Mouse (Mus musculus) thymus, adult 2 months (tissue): ENCODE measurements at regions not wholly inside any gene's neighbourhood (a gene's known extent, or its start where the extent isn't known, plus 50 kb on each side); places are given as distances from the start of the nearest gene placed in this dataset.
"Not testable (repeated sequence)": the region's sequence is repeated elsewhere in the genome, so short reads cannot be mapped to it uniquely, and the experiment has no call there.

Source experiments
- DNase-seq: peaks from one replicate; pipeline ENCODE4 v3.0.0; 2021
- H3K27ac ChIP-seq: fragments of 200-500 bp; 2 replicates; pipeline ENCODE4 v1.5.1; 2012; ENCODE audit warnings: low read length, control low read depth; ENCODE audit not compliant: control insufficient read depth, insufficient read depth
- H3K27me3 ChIP-seq: fragments of 200-500 bp; 2 replicates; pipeline ENCODE4 v1.6.1; 2012; ENCODE audit warnings: mild to moderate bottlenecking, low read length, moderate library complexity, mixed read lengths; ENCODE audit not compliant: control insufficient read depth, insufficient read depth
- H3K36me3 ChIP-seq: fragments of 200-500 bp; 2 replicates; pipeline ENCODE4 v1.6.1; 2012; ENCODE audit warnings: mild to moderate bottlenecking, low read length, moderate library complexity; ENCODE audit not compliant: control insufficient read depth, insufficient read depth
- H3K4me1 ChIP-seq: fragments of 200-500 bp; replicated peaks from 2 replicates; pipeline ENCODE4 v1.6.1; 2012; ENCODE audit warnings: low read length; ENCODE audit not compliant: control insufficient read depth, insufficient read depth
- H3K4me3 ChIP-seq: fragments of 200-500 bp; 2 replicates; pipeline ENCODE4 v1.5.1; 2012; ENCODE audit warnings: mild to moderate bottlenecking, low read length, control low read depth, moderate library complexity; ENCODE audit not compliant: control insufficient read depth, insufficient read depth
- CTCF ChIP-seq: fragments of 200-500 bp; IDR thresholded peaks from 2 replicates; pipeline ENCODE4 v1.5.1; 2012; ENCODE audit warnings: mild to moderate bottlenecking, control low read depth, low read length, moderate library complexity, borderline replicate concordance; ENCODE audit not compliant: control insufficient read depth, poor library complexity, insufficient read depth; ENCODE audit errors: extremely low read depth
- POLR2A ChIP-seq: fragments of 200-500 bp; IDR thresholded peaks from 2 replicates; pipeline ENCODE4 v1.6.1; 2012; ENCODE audit warnings: mild to moderate bottlenecking, low read length, control low read depth, moderate library complexity; ENCODE audit not compliant: control insufficient read depth, poor library complexity, insufficient read depth; ENCODE audit errors: extremely low read depth
- WGBS: fragments of 180-500 bp; shearing (Covaris S2); methylation state at CpG from one replicate; pipeline ENCODE4 v1.1.7; 2018; 5-methylcytosine and 5-hydroxymethylcytosine counted together

DNA sequence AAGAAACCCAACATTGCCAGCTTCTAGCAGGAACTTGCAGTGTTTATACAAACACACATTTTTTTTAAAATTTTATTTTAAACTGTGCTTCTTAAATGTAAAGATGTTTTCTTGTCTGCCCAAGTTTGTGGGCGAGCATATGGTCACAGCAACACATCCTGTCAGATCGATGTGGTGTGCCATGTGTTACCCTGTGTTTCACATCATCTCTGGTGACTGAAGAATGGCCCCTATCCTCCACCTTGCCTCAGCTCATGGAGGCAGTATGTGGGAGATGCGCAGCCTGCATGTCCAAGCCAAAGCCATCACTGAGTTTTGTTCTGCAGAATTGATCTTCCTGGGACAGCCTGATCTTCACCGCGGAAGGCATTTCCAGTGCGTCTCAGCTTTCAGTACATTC is 607.9 kb upstream of the Gm19410 start:
- no peak for DNase-seq
- no peak overlapping the region for H3K4me3 ChIP-seq
- 70% methylated on average over 6 of the region's 6 CpGs for WGBS

DNA sequence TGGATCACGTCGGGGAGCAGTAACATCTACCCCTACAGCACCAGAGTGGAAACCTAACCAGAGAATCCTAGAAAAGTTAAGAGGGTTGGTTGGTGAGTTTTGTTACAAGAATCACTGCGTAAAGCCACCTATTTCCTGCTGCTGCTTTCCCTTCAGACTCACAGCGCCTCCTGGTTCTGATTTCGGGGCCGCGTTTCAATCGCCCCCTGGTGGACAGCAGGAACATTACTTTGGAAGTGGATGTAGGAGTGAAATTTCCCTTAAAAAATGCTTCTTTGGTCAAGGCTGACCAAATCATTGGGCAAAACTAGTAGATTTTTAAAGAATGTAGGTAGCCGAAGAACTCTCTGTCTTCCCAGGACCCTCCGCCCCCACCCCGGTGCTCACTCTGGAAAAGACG is 606.3 kb upstream of the Gm19410 start:
- Histone ChIP-seq H3K4me1 (0 out of 2 replicates have a peak, but pooled peaks cover 4% of the 10 kb centered on the region), H3K36me3 (no peaks in the 10 kb centered on the region), H3K27ac (no peak overlapping the region), H3K27me3 (no peaks in the 10 kb centered on the region), H3K4me3 (no peak overlapping the region)
- TF ChIP-seq POLR2A (no peak), CTCF (peak; percentile 78; the same call in 1 of the 2 replicates)
- DNase-seq, result peak; percentile 71
- WGBS, result 31% methylated on average over 12 of the region's 12 CpGs

More for the DNA sequence above, 607.9 kb upstream of the Gm19410 start:
- 0 out of 2 replicates have a peak, but pooled peaks cover 4% of the 10 kb centered on the region for H3K4me1 ChIP-seq
- no peaks in the 10 kb centered on the region for H3K36me3 ChIP-seq
- H3K27me3 ChIP-seq, result no peaks in the 10 kb centered on the region
- TF ChIP-seq CTCF, result no peak
- no peak for TF ChIP-seq POLR2A
- no peak overlapping the region for H3K27ac ChIP-seq

DNA sequence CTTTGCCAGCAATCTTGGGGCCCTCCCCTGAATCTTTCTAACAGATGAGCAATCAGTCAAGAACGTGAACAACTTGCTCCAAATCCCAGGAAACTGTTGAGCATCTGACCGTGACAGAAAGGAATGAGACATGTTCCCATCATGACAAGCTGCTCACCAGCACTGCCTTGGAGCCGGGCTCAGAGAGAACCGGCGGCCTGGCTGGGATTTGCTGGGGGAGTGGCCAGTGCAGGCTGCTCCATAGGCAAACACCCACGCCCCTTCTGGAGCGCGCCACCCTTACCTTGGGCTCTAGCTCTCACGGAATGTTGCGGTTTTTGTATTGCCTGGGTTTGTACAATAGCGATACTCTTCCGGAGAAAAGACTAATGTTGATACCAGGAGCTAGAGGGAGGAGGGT is 605.4 kb upstream of the Gm19410 start:
- WGBS, result 95% methylated on average over 12 of the region's 12 CpGs

GRCm38 (mm10) chr8:35162166-35162565 is 603.4 kb upstream of the Gm19410 start:
- H3K27me3 ChIP-seq, H3K4me3 ChIP-seq, H3K4me1 ChIP-seq, DNase-seq, H3K36me3 ChIP-seq, H3K27ac ChIP-seq: not testable (repeated sequence)
- WGBS, result 88% methylated on average over 4 of the region's 4 CpGs

More for the DNA sequence above, 605.4 kb upstream of the Gm19410 start:
- no peak for DNase-seq
- no peak overlapping the region for H3K4me3 ChIP-seq
- H3K4me1 ChIP-seq, result 0 out of 2 replicates have a peak, but pooled peaks cover 4% of the 10 kb centered on the region
- H3K27me3 ChIP-seq, result no peaks in the 10 kb centered on the region
- no peaks in the 10 kb centered on the region for H3K36me3 ChIP-seq
- TF ChIP-seq POLR2A (no peak), CTCF (no peak)
- H3K27ac ChIP-seq, result no peak overlapping the region

GRCm38 (mm10) chr8:35166611-35167010 is 599.0 kb upstream of the Gm19410 start:
- TF ChIP-seq CTCF (no peak), POLR2A (no peak)
- H3K27ac ChIP-seq, result no peak overlapping the region
- WGBS, result 98% methylated on average over 6 of the region's 6 CpGs
- H3K4me3 ChIP-seq, result no peak overlapping the region
- no peaks in the 10 kb centered on the region for H3K4me1 ChIP-seq
- H3K27me3 ChIP-seq, result no peaks in the 10 kb centered on the region
- no peak for DNase-seq
- H3K36me3 ChIP-seq, result no peaks in the 10 kb centered on the region

DNA sequence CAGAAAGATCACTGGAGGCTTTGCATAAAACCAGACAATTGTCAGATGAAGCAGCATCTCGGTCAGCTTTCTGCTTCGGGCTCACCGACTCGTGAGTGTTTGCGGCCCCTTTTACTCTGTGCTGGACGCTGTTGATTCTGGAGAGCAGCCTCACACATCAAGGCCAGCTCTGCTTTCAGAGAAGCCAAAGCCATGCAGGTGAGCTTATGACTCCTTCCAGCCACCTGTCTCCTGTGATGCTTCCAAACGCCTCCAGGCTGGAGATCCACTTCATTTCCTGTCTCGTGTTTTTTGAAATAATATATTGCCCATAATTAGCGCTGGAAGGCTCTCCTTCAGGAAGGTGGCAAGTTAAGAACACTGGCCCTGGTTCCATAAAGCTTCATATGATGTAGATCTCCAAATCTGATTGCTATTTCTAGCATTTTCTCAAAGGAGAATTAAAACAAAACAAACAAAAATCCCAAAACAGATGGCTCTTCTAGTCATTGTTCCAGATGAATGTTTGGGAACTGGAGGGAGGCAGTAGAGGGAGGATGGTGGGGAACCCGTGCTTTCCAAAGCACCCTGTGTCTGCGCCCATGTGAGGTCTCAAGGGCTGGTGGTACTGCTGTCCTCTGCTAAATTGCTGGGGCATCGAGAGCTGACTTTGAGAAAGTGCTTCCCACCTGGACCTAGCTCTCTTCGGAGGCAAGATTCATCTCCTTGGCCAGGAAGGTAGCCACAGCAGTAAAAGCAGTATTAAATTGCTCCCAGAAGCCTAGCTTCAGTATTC is 593.9 kb upstream of the Gm19410 start:
- DNase-seq, result no peak
- 94% methylated on average over 13 of the region's 13 CpGs for WGBS
- H3K4me1 ChIP-seq, result no peaks in the 10 kb centered on the region
- H3K27ac ChIP-seq, result no peak overlapping the region
- no peaks in the 10 kb centered on the region for H3K36me3 ChIP-seq
- no peak overlapping the region for H3K4me3 ChIP-seq
- H3K27me3 ChIP-seq, result no peaks in the 10 kb centered on the region
- TF ChIP-seq CTCF, result no peak
- TF ChIP-seq POLR2A, result no peak

- H3K27ac ChIP-seq, result no peak overlapping the region
- no peaks in the 10 kb centered on the region for H3K36me3 ChIP-seq
- H3K27me3 ChIP-seq, result no peaks in the 10 kb centered on the region
- H3K4me1 ChIP-seq, result peaks cover 5% of the 10 kb centered on the region
- H3K4me3 ChIP-seq, result no peak overlapping the region
- no peak for TF ChIP-seq POLR2A
- no peak for TF ChIP-seq CTCF
- no peak for DNase-seq
- WGBS, result 60% methylated on average over 5 of the region's 5 CpGs
Measured at GRCm38 (mm10) chr8:35177314-35177713, 588.3 kb upstream of the Gm19410 start.
